ENCODE assay signal across 20 mouse cellular contexts in the genomic region with DNA sequence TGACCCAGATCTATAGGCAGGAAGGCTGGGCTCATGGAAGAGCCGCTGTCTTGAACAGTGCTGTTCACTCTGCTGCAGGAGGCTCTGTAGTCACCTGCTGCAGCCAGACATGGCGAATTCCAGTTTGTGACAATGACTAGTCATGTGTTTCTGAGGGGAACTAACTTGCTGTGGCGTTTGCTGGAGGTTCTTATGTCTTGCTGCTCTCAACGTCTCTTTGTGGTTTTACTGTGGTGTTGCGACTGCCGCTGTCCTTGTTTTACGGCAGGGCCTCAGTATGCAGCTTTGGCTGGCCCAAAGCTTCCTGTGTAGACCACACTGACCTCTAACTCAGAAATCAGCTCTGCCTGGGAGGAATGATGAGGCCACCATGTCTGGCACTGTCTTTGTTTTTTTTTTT. TPM values are rescaled to one million over a fixed set of nuclear protein-coding genes. Genes with fewer than 3 reads are reported as not detected.
DNase-seq lines count a peak whose midpoint lies in the region; ATAC-seq lines count a peak whose summit lies in the region.
"Had no signal": no experiment of that assay in that cellular context is flagged by ENCODE, and none has a peak within 500 bp of the region (broad histone marks: within the 10 kb centered on the region; RNA-seq: fewer than 3 reads in every experiment).

No protein-coding gene starts in this region.

- H3K9me3 ChIP-seq in midbrain, embryonic 16.5 days (replicated peaks; ENCODE audit: control insufficient read depth, low read length, poor library complexity, severe bottlenecking) = no peaks in the 10 kb centered on the region
- H3K9me3 ChIP-seq: forebrain, embryonic 15.5 days had no signal

- 92% methylated on average over 7 of the region's 7 CpGs for WGBS in midbrain, embryonic 16.5 days

- H3K27ac ChIP-seq in midbrain, embryonic 16.5 days (ENCODE audit: low read length) = no peak overlapping the region
- H3K27ac ChIP-seq: forebrain, embryonic 15.5 days; gastrocnemius, adult 2 months; heart, adult 2 months; liver, embryonic 14.5 days had no signal

- no peak overlapping the region for H3K9ac ChIP-seq in midbrain, embryonic 16.5 days (ENCODE audit: low read depth, low read length)
- H3K9ac ChIP-seq: forebrain, embryonic 15.5 days; liver, embryonic 14.5 days had no signal

- H3K36me3 ChIP-seq in midbrain, embryonic 16.5 days (ENCODE audit: control insufficient read depth, insufficient read depth, low read length) = no peaks in the 10 kb centered on the region
- H3K36me3 ChIP-seq: forebrain, embryonic 15.5 days had no signal

- H3K4me2 ChIP-seq in midbrain, embryonic 16.5 days (ENCODE audit: low read length) = no peak overlapping the region
- H3K4me2 ChIP-seq: forebrain, embryonic 15.5 days; midbrain, embryonic 11.5 days had no signal

- DNase-seq in thymus, postnatal 0 days (ENCODE audit: low spot score) = peak; percentile 49
- no peak for DNase-seq in thymus, adult 18-20 months
- no peak for DNase-seq in yolk sac, embryonic 10.5 days (ENCODE audit: low spot score)
- no peak for DNase-seq in heart, adult 9 months (ENCODE audit: low spot score in 2 of 2)
- DNase-seq: cerebellum, adult 18-20 months; embryo, embryonic 11 days; gastrocnemius, adult 2 months; heart, adult 2 months; kidney, adult 18-20 months; kidney, postnatal 25 days; right cerebral cortex, postnatal 14 days had no signal

- no peaks in the 10 kb centered on the region for H3K4me1 ChIP-seq in midbrain, embryonic 16.5 days (ENCODE audit: control insufficient read depth, insufficient read depth, low read length)
- H3K4me1 ChIP-seq: forebrain, embryonic 15.5 days had no signal

- ATAC-seq in granulocyte monocyte progenitor cell, adult 5-6 weeks (replicated peaks; ENCODE audit: poor library complexity, severe bottlenecking) = peak; percentile 87
- peak; percentile 79 for ATAC-seq in megakaryocyte progenitor cell, adult 5-6 weeks (replicated peaks; ENCODE audit: poor library complexity)
- no peak for ATAC-seq in midbrain, embryonic 16.5 days
- ATAC-seq: forebrain, embryonic 15.5 days; hindbrain, embryonic 16.5 days; Patski had no signal

- H3K4me3 ChIP-seq in midbrain, embryonic 16.5 days (ENCODE audit: low read depth, low read length) = no peak overlapping the region
- H3K4me3 ChIP-seq: forebrain, embryonic 15.5 days; gastrocnemius, adult 2 months; heart, adult 2 months; myocyte had no signal

- H3K27me3 ChIP-seq in midbrain, embryonic 16.5 days (ENCODE audit: control insufficient read depth, insufficient read depth, low read depth, low read length) = no peaks in the 10 kb centered on the region
- H3K27me3 ChIP-seq: forebrain, embryonic 15.5 days; Patski had no signal

RNA-seq across cellular contexts. Expression of a gene that starts 48.9 kb away (rescaled TPM):
- polyA plus RNA-seq in thymus, postnatal 0 days (2015; fragmentation: Nextera tagmentation; extraction: Ambion mirVana) = 24.7 and 25.5 TPM in 2 replicates
- total RNA-seq in granulocyte monocyte progenitor cell, adult 5-6 weeks (2014; fragmentation: Nextera tagmentation) = 41.5 and 48.4 TPM in 2 replicates
- 70.0 and 71.0 TPM in 2 replicates for total RNA-seq in granulocyte monocyte progenitor cell, adult 5-6 weeks (2017)
- 30.1 and 36.6 TPM in 2 replicates for total RNA-seq in megakaryocyte progenitor cell, adult 5-6 weeks (2015)
- total RNA-seq in megakaryocyte progenitor cell, adult 5-6 weeks (2017) = 67.0 and 68.6 TPM in 2 replicates
- 8.5 and 9.9 TPM in 2 replicates for polyA plus RNA-seq in midbrain, embryonic 16.5 days (2015; fragmentation: Nextera tagmentation; extraction: Ambion mirVana)
